Mouse (Mus musculus): ENCODE data around the gene Gsc2. TPM values are rescaled to one million over a fixed set of nuclear protein-coding genes. Genes with fewer than 3 reads are reported as not detected.

Gene Gsc2
- total RNA-seq, 2 experiments from 2014 or later = not detected

- intact Hi-C loops (cut with DNase I) = no loop called here
- DNase-seq = no peak
These were observed 41.9 kb downstream of the Gsc2 start for GRCm38 (mm10) chr16:17872995-17873394.

DNA sequence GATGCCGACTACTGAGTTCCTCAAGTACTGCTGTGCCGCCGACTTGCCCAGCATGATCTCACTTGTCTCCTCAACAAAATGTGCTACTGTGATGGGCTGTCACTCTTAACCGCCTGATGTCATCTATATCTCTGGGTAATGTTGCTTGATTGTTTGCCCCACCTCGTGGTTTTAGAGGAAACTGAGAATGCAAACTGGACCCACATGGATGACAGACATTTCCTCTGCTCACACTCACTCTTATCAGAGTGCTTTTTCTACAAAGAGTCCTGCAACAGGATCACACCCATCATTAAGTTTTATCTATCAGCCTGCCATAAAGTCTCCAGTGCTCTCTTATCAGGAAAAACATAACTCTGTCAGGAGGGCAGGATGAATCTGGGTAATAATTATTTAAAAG, 43.6 kb downstream of the Gsc2 start:
- intact Hi-C loops (cut with DNase I) = no loop called here
- no peak for DNase-seq

- intact Hi-C loops (cut with DNase I) = no loop called here
- DNase-seq = no peak
These were observed 49.1 kb downstream of the Gsc2 start for GRCm38 (mm10) chr16:17865770-17866169.

GRCm38 (mm10) chr16:17865293-17865692, 49.6 kb downstream of the Gsc2 start:
- no peak for DNase-seq
- intact Hi-C loops (cut with DNase I) = no loop called here

Other genes starting within 250 kb of the Gsc2 start
- 10 to 100 TPM; 31.6 to 32.4 TPM for gene Med15, start 182.2 kb downstream of the Gsc2 start, total RNA-seq (2021)
- 10 to 100 TPM; 18.2 to 21.7 TPM for gene Klhl22, start 155.4 kb downstream of the Gsc2 start, total RNA-seq (2021)
- gene Scarf2, start 117.8 kb downstream of the Gsc2 start, total RNA-seq (2021) = 10 to 100 TPM in 1 of 2 experiments, 1 to 10 TPM in 1; 9.8 to 10.2 TPM
- gene B830017H08Rik, start 81.9 kb downstream of the Gsc2 start, total RNA-seq (2021) = not detected
- gene Car15, start 76.7 kb downstream of the Gsc2 start, total RNA-seq (2021) = 1 to 10 TPM; 1.5 to 2.5 TPM
- under 1 TPM in 1 of 2 experiments, not detected in 1; 0.20 TPM for gene Gm20518, start 23.4 kb downstream of the Gsc2 start, total RNA-seq (2021)
- gene Tssk1, start 20.8 kb downstream of the Gsc2 start, total RNA-seq (2021) = under 1 TPM in 1 of 2 experiments, not detected in 1; 0.10 TPM
- gene Dgcr2, start 16.5 kb downstream of the Gsc2 start, total RNA-seq (2021) = 10 to 100 TPM; 50.9 to 52.3 TPM
- gene Tssk2, start 16.4 kb downstream of the Gsc2 start, total RNA-seq (2021) = not detected
- 10 to 100 TPM; 11.6 to 13.3 TPM for gene Ess2, start 3.7 kb downstream of the Gsc2 start, total RNA-seq (2021)
- 1 to 10 TPM; 5.9 to 8.3 TPM for gene Slc25a1, start 13.2 kb upstream of the Gsc2 start, total RNA-seq (2021)
- gene Vpreb2, start 65.4 kb upstream of the Gsc2 start, total RNA-seq (2021) = not detected
- gene Dgcr6, start 137.8 kb upstream of the Gsc2 start, total RNA-seq (2021) = 10 to 100 TPM; 46.4 to 48.0 TPM
- gene Prodh, start 175.1 kb upstream of the Gsc2 start, total RNA-seq (2021) = 10 to 100 TPM; 24.1 to 32.4 TPM
- 10 to 100 TPM; 17.4 to 19.9 TPM for gene Rtn4r, start 212.6 kb upstream of the Gsc2 start, total RNA-seq (2021)

Measured in heart, postnatal 14 days (tissue).